Mouse (Mus musculus) bone marrow, adult 2 months (tissue): ENCODE measurements around the gene Prune1.

Experiments
- CTCF ChIP-seq: fragments of 200-500 bp; IDR thresholded peaks from 2 replicates; pipeline ENCODE4 v1.5.1; 2011; ENCODE audit warnings: low read length, control low read depth; ENCODE audit not compliant: control insufficient read depth, insufficient read depth
- POLR2A ChIP-seq: fragments of 200-500 bp; IDR thresholded peaks from 2 replicates; pipeline ENCODE4 v1.6.1; 2011; ENCODE audit warnings: low read depth, mild to moderate bottlenecking, control low read depth, low read length, borderline replicate concordance; ENCODE audit not compliant: control insufficient read depth

DNA sequence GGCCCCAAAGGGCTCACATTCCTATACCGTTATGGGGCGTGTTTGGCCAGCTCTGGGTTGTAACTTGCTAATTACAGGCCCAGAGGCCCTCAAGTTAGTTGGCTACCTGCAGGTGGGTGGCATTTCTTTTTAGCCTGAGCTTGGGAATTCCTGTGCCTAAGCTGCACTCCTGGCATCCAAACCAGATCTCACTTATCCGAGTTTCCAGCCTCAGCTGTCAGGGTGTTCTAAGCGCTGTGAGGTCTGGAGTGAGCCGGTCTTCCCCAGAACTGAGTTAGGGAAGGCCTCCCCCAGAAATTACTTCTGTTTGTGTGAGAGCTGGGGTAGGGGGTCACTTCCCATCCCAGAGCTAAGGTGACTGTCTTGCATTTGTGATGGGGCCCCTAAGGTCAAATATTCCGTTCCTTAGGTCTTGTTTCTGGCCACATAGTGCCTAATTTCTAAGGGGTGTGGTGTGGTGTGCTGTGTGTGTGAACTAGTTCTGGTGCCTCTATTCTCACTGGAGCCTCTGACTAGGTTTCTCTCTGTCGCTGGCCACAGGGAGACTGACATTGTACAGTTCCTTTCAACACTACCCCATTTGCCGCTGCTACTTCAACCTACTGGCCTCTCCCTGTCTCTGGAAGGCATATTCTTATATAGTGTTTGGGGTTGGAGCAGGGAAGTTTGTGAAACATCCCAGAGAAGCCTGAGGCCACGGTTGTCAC lies 34.1 kb upstream of the Prune1 start:
- TF ChIP-seq POLR2A, result no peak
- TF ChIP-seq CTCF, result no peak
